Mouse (Mus musculus) liver, embryonic 14.5 days (tissue): ENCODE measurements at regions not wholly inside any gene's neighbourhood (a gene's known extent, or its start where the extent isn't known, plus 50 kb on each side); places are given as distances from the start of the nearest gene placed in this dataset.

Experiments used
- CTCF ChIP-seq: IDR thresholded peaks from 2 replicates; pipeline ENCODE4 v1.5.1; 2016; ENCODE audit warnings: antibody characterized with exemption, low read depth, control low read depth
- EP300 ChIP-seq: IDR thresholded peaks from 2 replicates; pipeline ENCODE4 v1.6.1; 2016; ENCODE audit warnings: antibody characterized with exemption, low read depth

- TF ChIP-seq CTCF (no peak), EP300 (no peak)
Observed at GRCm38 (mm10) chr13:90722599-90723532, 182.3 kb downstream of the Atp6ap1l start.
